Mouse (Mus musculus) brain, embryonic 14.5 days (tissue): Measurements from ENCODE around the gene Ms4a4d. TPM values are rescaled to one million over a fixed set of nuclear protein-coding genes. Genes with fewer than 3 reads are reported as not detected.
"Not testable (repeated sequence)": the region's sequence is repeated elsewhere in the genome, so short reads cannot be mapped to it uniquely, and the experiment has no call there.

Experiments used
- DNase-seq: peaks from one replicate; pipeline ENCODE4 v3.0.0-alpha.2; 2011; ENCODE audit warnings: low read depth
- CTCF ChIP-seq: fragments of 200-500 bp; IDR thresholded peaks from 2 replicates; pipeline ENCODE4 v1.5.1; 2012; ENCODE audit warnings: inconsistent platforms, mild to moderate bottlenecking, moderate library complexity, borderline replicate concordance; ENCODE audit not compliant: insufficient read depth, insufficient read length; ENCODE audit errors: extremely low read depth
- POLR2A ChIP-seq: fragments of 200-500 bp; IDR thresholded peaks from 2 replicates; pipeline ENCODE4 v1.6.1; 2012; ENCODE audit warnings: mild to moderate bottlenecking, inconsistent platforms, borderline replicate concordance; ENCODE audit not compliant: poor library complexity, insufficient read depth, insufficient read length, severe bottlenecking; ENCODE audit errors: extremely low read depth
- polyA plus RNA-seq: library from polyadenylated mRNA; depleted of rRNA; stranded (reverse); fragments of >200 nt; gene quantifications from 2 replicates; pipeline ENCODE4 v1.2.3, GENCODE M21; 2012

Ms4a4d gene
- polyA plus RNA-seq, 1 experiment, result not detected

GRCm38 (mm10) chr19:11520146-11520545 is 16.5 kb upstream of the Ms4a4d start:
- no peak for DNase-seq
- TF ChIP-seq CTCF (no peak), POLR2A (no peak)

GRCm38 (mm10) chr19:11533421-11533820 is 3.2 kb upstream of the Ms4a4d start:
- no peak for DNase-seq
- TF ChIP-seq POLR2A (no peak), CTCF (no peak)

- no peak for TF ChIP-seq POLR2A
- no peak for TF ChIP-seq CTCF
- DNase-seq, result no peak
Observed at GRCm38 (mm10) chr19:11533888-11534445, 2.6 kb upstream of the Ms4a4d start.

- TF ChIP-seq CTCF, result no peak
- no peak for TF ChIP-seq POLR2A
- DNase-seq, result no peak
Observed at GRCm38 (mm10) chr19:11537336-11537735, 735 bp downstream of the Ms4a4d start.

GRCm38 (mm10) chr19:11540166-11540821 is 3.7 kb downstream of the Ms4a4d start:
- DNase-seq, result not testable (repeated sequence)

- not testable (repeated sequence) for DNase-seq
Observed at GRCm38 (mm10) chr19:11544383-11544782, 7.8 kb downstream of the Ms4a4d start.

- no peak for DNase-seq
- TF ChIP-seq CTCF, result no peak
- no peak for TF ChIP-seq POLR2A
Observed at GRCm38 (mm10) chr19:11547911-11548310, 11.3 kb downstream of the Ms4a4d start.

GRCm38 (mm10) chr19:11554726-11555125 is 18.1 kb downstream of the Ms4a4d start:
- DNase-seq, result no peak
- TF ChIP-seq POLR2A, result no peak
- TF ChIP-seq CTCF, result no peak

- not testable (repeated sequence) for DNase-seq
Observed at GRCm38 (mm10) chr19:11559560-11559959, 23.0 kb downstream of the Ms4a4d start.

GRCm38 (mm10) chr19:11574965-11575364 is 38.4 kb downstream of the Ms4a4d start:
- peak; percentile 39 for DNase-seq
- TF ChIP-seq CTCF, result no peak
- TF ChIP-seq POLR2A, result no peak

GRCm38 (mm10) chr19:11589205-11589604 is 52.6 kb downstream of the Ms4a4d start:
- TF ChIP-seq POLR2A (no peak), CTCF (no peak)

GRCm38 (mm10) chr19:11589891-11590449 is 53.4 kb downstream of the Ms4a4d start:
- no peak for DNase-seq

More at GRCm38 (mm10) chr19:11589205-11589604, 52.6 kb downstream of the Ms4a4d start:
- DNase-seq, result no peak

More at GRCm38 (mm10) chr19:11589891-11590449, 53.4 kb downstream of the Ms4a4d start:
- no peak for TF ChIP-seq CTCF
- no peak for TF ChIP-seq POLR2A
